In the genomic region with DNA sequence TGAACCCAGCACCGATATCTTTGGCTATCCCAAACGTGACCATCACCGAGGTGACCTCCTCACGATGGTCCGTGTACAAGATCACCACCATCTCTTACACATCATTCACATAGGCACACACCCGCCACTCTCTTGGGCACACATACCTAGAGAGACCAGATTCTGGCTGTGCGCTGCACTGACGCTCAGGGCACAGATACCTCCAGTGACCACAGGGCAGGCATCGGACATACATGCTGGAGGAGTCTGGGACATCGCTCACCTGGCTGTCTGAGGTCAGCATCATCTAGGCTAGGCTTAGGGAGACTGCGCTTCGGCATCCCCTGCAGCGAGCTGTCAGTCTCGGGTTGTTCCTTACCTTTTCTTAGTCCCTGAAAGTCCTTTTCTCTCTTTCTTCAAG, we compare ENCODE assay signal across 9 mouse cellular contexts. TPM values are rescaled to one million over a fixed set of nuclear protein-coding genes. Genes with fewer than 3 reads are reported as not detected.
DNase-seq lines count a peak whose midpoint lies in the region; ATAC-seq and TF ChIP-seq lines count a peak whose summit lies in the region.
"Had no signal": no experiment of that assay in that cellular context is flagged by ENCODE, and none has a peak within 500 bp of the region (broad histone marks: within the 10 kb centered on the region; RNA-seq: fewer than 3 reads in every experiment).

No protein-coding gene starts in this region.

- H3K9me3 ChIP-seq in ES-Bruce4 (replicated peaks; ENCODE audit: control insufficient read depth, insufficient read depth, low read length, poor library complexity, severe bottlenecking), result no peaks in the 10 kb centered on the region
- no peaks in the 10 kb centered on the region for H3K9me3 ChIP-seq in forebrain, embryonic 12.5 days
- H3K9me3 ChIP-seq in liver, postnatal 0 days (ENCODE audit: low read length), result no peaks in the 10 kb centered on the region

- no peak for TF ChIP-seq CTCF in heart, adult 2 months (IDR thresholded peaks at IDR 0.05)
- TF ChIP-seq CTCF in ES-Bruce4 (IDR thresholded peaks at IDR 0.05; ENCODE audit: low read depth, low read length), result no peak
- no peak for TF ChIP-seq CTCF in liver, postnatal 0 days (IDR thresholded peaks at IDR 0.05; ENCODE audit: low read depth)

- no peaks in the 10 kb centered on the region for H3K36me3 ChIP-seq in heart, adult 2 months (ENCODE audit: control insufficient read depth, insufficient read depth, low read length)
- H3K36me3 ChIP-seq in ES-Bruce4 (ENCODE audit: control insufficient read depth, insufficient read depth, low read length, poor library complexity, severe bottlenecking), result no peaks in the 10 kb centered on the region
- H3K36me3 ChIP-seq in forebrain, embryonic 12.5 days (replicated peaks), result no peaks in the 10 kb centered on the region
- no peaks in the 10 kb centered on the region for H3K36me3 ChIP-seq in liver, postnatal 0 days (replicated peaks; ENCODE audit: insufficient read depth, low read length)

- intact Hi-C loops in heart, adult 2 months (cut with DNase I), result loop anchor here (1.0 to 5.0 kb wide), 6 partner anchors 71 to 255 kb away; a partner anchor contains a TSS

- no peak for TF ChIP-seq POLR2A in heart, adult 2 months (IDR thresholded peaks at IDR 0.05; ENCODE audit: insufficient read depth, low read depth, low read length)
- TF ChIP-seq POLR2A in ES-Bruce4 (IDR thresholded peaks at IDR 0.05; ENCODE audit: insufficient read depth, low read length), result no peak

- peak; percentile 17 for ATAC-seq in forebrain, embryonic 12.5 days (ENCODE audit: low FRiP score)
- peak; percentile 20; the same call in 1 of the 2 replicates for ATAC-seq in liver, postnatal 0 days

- WGBS in heart, adult 2 months, result 13% methylated on average over 14 of the region's 14 CpGs
- 7% methylated on average over 14 of the region's 14 CpGs for WGBS in forebrain, embryonic 12.5 days
- 13% methylated on average over 14 of the region's 14 CpGs for WGBS in liver, postnatal 0 days (ENCODE audit: insufficient replicate concordance)

- H3K27ac ChIP-seq in heart, adult 2 months, result peak overlapping the region; percentile 4; the same call in 1 of the 2 replicates
- no peak overlapping the region for H3K27ac ChIP-seq in ES-Bruce4 (ENCODE audit: insufficient read depth, low read length)
- no peak overlapping the region for H3K27ac ChIP-seq in forebrain, embryonic 12.5 days
- no peak overlapping the region for H3K27ac ChIP-seq in liver, postnatal 0 days (ENCODE audit: low read depth)
- H3K27ac ChIP-seq: macrophage had no signal

- TF ChIP-seq EP300 in heart, adult 2 months (IDR thresholded peaks at IDR 0.05; ENCODE audit: insufficient read depth, low read depth, low read length), result no peak
- TF ChIP-seq EP300 in ES-Bruce4 (IDR thresholded peaks at IDR 0.05; ENCODE audit: insufficient read depth, low read depth, low read length), result no peak
- no peak for TF ChIP-seq EP300 in liver, postnatal 0 days (IDR thresholded peaks at IDR 0.05; ENCODE audit: low read depth)

- peak overlapping the region; percentile 72 for H3K4me2 ChIP-seq in forebrain, embryonic 12.5 days
- peak overlapping the region; percentile 74; the same call in 1 of the 2 replicates for H3K4me2 ChIP-seq in liver, postnatal 0 days (ENCODE audit: low read depth, low read length)

- no peaks in the 10 kb centered on the region for H3K79me2 ChIP-seq in heart, adult 2 months (replicated peaks; ENCODE audit: control insufficient read depth, insufficient read depth, low read length)

- peaks cover 11% of the 10 kb centered on the region for H3K4me1 ChIP-seq in heart, adult 2 months (ENCODE audit: control insufficient read depth, insufficient read depth, low read length)
- H3K4me1 ChIP-seq in ES-Bruce4 (ENCODE audit: control insufficient read depth, insufficient read depth, low read length), result peaks cover 6% of the 10 kb centered on the region
- H3K4me1 ChIP-seq in forebrain, embryonic 12.5 days, result peaks cover 42% of the 10 kb centered on the region
- H3K4me1 ChIP-seq in liver, postnatal 0 days (ENCODE audit: insufficient read depth), result peaks cover 6% of the 10 kb centered on the region

- H3K4me3 ChIP-seq in heart, adult 2 months, result peak overlapping the region; percentile 82
- H3K4me3 ChIP-seq in ES-Bruce4 (ENCODE audit: low read depth, low read length), result peak overlapping the region; percentile 65
- H3K4me3 ChIP-seq in forebrain, embryonic 12.5 days (replicated peaks), result peak overlapping the region; percentile 53
- no peak overlapping the region for H3K4me3 ChIP-seq in liver, postnatal 0 days (ENCODE audit: low read depth, low read length)

- H3K27me3 ChIP-seq in heart, adult 2 months (ENCODE audit: control insufficient read depth, insufficient read depth, low read length), result no peaks in the 10 kb centered on the region
- H3K27me3 ChIP-seq in ES-Bruce4 (ENCODE audit: control insufficient read depth, insufficient read depth, low read length, poor library complexity, severe bottlenecking), result peaks cover 8% of the 10 kb centered on the region
- H3K27me3 ChIP-seq in forebrain, embryonic 12.5 days, result 0 out of 2 replicates have a peak, but pooled peaks cover 6% of the 10 kb centered on the region
- peaks cover 29% of the 10 kb centered on the region for H3K27me3 ChIP-seq in liver, postnatal 0 days (ENCODE audit: insufficient read depth, low read length)

- H3K9ac ChIP-seq in heart, adult 2 months (ENCODE audit: low read depth, low read length), result no peak overlapping the region
- H3K9ac ChIP-seq in ES-Bruce4 (ENCODE audit: low read depth, poor library complexity, severe bottlenecking), result no peak overlapping the region
- peak overlapping the region; percentile 77 for H3K9ac ChIP-seq in forebrain, embryonic 12.5 days
- H3K9ac ChIP-seq in liver, postnatal 0 days (replicated peaks), result no peak overlapping the region

- no peak for DNase-seq in heart, adult 2 months
- no peak for DNase-seq in heart, postnatal 4 days
- DNase-seq in liver, postnatal 0 days, result no peak
- DNase-seq in layer of hippocampus, postnatal 36 days, result no peak
- no peak for DNase-seq in gastrocnemius, adult 18-20 months (ENCODE audit: low spot score)
- DNase-seq in ovary, postnatal 14 days (ENCODE audit: low spot score), result no peak

RNA-seq across cellular contexts. Expression of a gene that starts 0.7 kb away (rescaled TPM):
- total RNA-seq in heart, adult 2 months (2021), result 10 to 100 TPM; 11.3 to 11.6 TPM
- polyA plus RNA-seq in heart, adult 2 months (2012; rRNA removed), result 20.4 and 24.0 TPM in 2 replicates
- 10 to 100 TPM; 18.3 to 21.0 TPM for total RNA-seq in heart, postnatal 4 days (2021)
- polyA plus RNA-seq in ES-Bruce4 (2011; ENCODE audit: insufficient read depth, insufficient read length, low read depth, missing spikeins), result 14.6 and 15.7 TPM in 2 replicates
- 11.8 and 15.1 TPM in 2 replicates for polyA plus RNA-seq in forebrain, embryonic 12.5 days (2016; fragmentation: Nextera tagmentation; extraction: Ambion mirVana)
- 0.20 and 0.33 TPM in 2 replicates for polyA plus RNA-seq in liver, postnatal 0 days (2015; fragmentation: Nextera tagmentation; extraction: Ambion mirVana)
- total RNA-seq in layer of hippocampus, postnatal 36 days (2021), result 100 to 1,000 TPM; 122 to 123 TPM
- 10 to 100 TPM; 12.4 to 21.7 TPM for total RNA-seq in gastrocnemius, adult 18-20 months (2021)

Comparison
In these comparisons a context has a peak if more than half of its experiments do, and no peak if none do; other contexts are left out.
1. RNA of a gene that starts 0.7 kb away (total RNA-seq): 122 to 123 TPM in layer of hippocampus, postnatal 36 days; 12.4 to 21.7 TPM in gastrocnemius, adult 18-20 months, 18.3 to 21.0 TPM in heart, postnatal 4 days and 11.3 to 11.6 TPM in heart, adult 2 months; every median in the first group is over 4 times any median in the second.